Mouse (Mus musculus) embryo, embryonic 10.5 days (tissue): Measurements from ENCODE around the gene Hira.
A peak's percentile ranks its signal among the peaks of the same experiment; 100 is the strongest.
"Not testable (repeated sequence)": the region's sequence is repeated elsewhere in the genome, so short reads cannot be mapped to it uniquely, and the experiment has no call there.

Source experiments
- DNase-seq: peaks from one replicate; pipeline ENCODE4 v3.0.0-alpha.2; 2015; ENCODE audit warnings: low spot score

The Hira gene

GRCm38 (mm10) chr16:18921771-18922170 lies 44.9 kb downstream of the Hira start:
- DNase-seq: no peak

GRCm38 (mm10) chr16:18927963-18928362 lies 51.1 kb downstream of the Hira start:
- no peak for DNase-seq

GRCm38 (mm10) chr16:18938321-18939082 lies 61.7 kb downstream of the Hira start:
- no peak for DNase-seq

- DNase-seq: no peak
Measured at GRCm38 (mm10) chr16:18943906-18944305, 67.1 kb downstream of the Hira start.

GRCm38 (mm10) chr16:18948941-18949340 lies 72.1 kb downstream of the Hira start:
- DNase-seq: no peak

- DNase-seq: no peak
Measured at GRCm38 (mm10) chr16:18950351-18950750, 73.5 kb downstream of the Hira start.

- no peak for DNase-seq
Measured at GRCm38 (mm10) chr16:18952813-18953212, 76.0 kb downstream of the Hira start.

- DNase-seq: no peak
Measured at GRCm38 (mm10) chr16:18955070-18955469, 78.2 kb downstream of the Hira start.

- DNase-seq: no peak
Measured at GRCm38 (mm10) chr16:18963486-18963885, 86.6 kb downstream of the Hira start.

- no peak for DNase-seq
Measured at GRCm38 (mm10) chr16:18969420-18970128, 92.7 kb downstream of the Hira start.

GRCm38 (mm10) chr16:18970837-18971236 lies 94.0 kb downstream of the Hira start:
- DNase-seq: no peak

GRCm38 (mm10) chr16:18975665-18976064 lies 98.8 kb downstream of the Hira start:
- DNase-seq: not testable (repeated sequence)

GRCm38 (mm10) chr16:18976315-18976714 lies 99.5 kb downstream of the Hira start:
- DNase-seq: no peak

GRCm38 (mm10) chr16:18986381-18986780 lies 109.5 kb downstream of the Hira start:
- DNase-seq: no peak

GRCm38 (mm10) chr16:18986860-18987259 lies 110.0 kb downstream of the Hira start:
- no peak for DNase-seq

- peak; percentile 37 for DNase-seq
Measured at GRCm38 (mm10) chr16:19002610-19003389, 126.0 kb downstream of the Hira start.

- no peak for DNase-seq
Measured at GRCm38 (mm10) chr16:19003757-19004156, 126.9 kb downstream of the Hira start.

- no peak for DNase-seq
Measured at GRCm38 (mm10) chr16:19005298-19005697, 128.5 kb downstream of the Hira start.

GRCm38 (mm10) chr16:19006715-19007114 lies 129.9 kb downstream of the Hira start:
- DNase-seq: no peak

- DNase-seq: not testable (repeated sequence)
Measured at GRCm38 (mm10) chr16:19007186-19007591, 130.4 kb downstream of the Hira start.

GRCm38 (mm10) chr16:19010710-19011109 lies 133.9 kb downstream of the Hira start:
- DNase-seq: no peak

- DNase-seq: no peak
Measured at GRCm38 (mm10) chr16:19013550-19013949, 136.7 kb downstream of the Hira start.

- no peak for DNase-seq
Measured at GRCm38 (mm10) chr16:19014650-19015049, 137.8 kb downstream of the Hira start.
